ENCODE assay signal across 25 mouse cellular contexts in the genomic region with DNA sequence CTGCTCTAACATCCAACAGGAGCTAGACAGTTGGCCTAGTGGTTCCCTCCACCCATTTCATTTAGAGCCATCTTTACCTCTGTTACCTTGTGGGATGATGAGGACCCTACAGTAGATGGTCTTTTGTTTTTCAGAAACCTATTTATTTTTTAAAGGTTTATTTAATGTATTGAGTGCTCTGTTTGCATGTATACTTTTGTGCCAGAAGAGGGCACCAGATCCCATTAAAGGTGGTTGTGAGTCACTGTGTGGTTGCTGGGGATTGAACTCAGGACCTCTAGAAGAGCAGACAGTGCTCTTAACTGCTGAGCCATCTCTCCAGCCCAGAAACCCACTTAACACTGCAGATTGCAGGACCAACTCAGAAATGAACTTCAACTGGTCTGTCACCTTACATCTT. TPM values are rescaled to one million over a fixed set of nuclear protein-coding genes. Genes with fewer than 3 reads are reported as not detected.
DNase-seq lines count a peak whose midpoint lies in the region; ATAC-seq and TF ChIP-seq lines count a peak whose summit lies in the region.
"Had no signal": no experiment of that assay in that cellular context is flagged by ENCODE, and none has a peak within 500 bp of the region (broad histone marks: within the 10 kb centered on the region; RNA-seq: fewer than 3 reads in every experiment).

No protein-coding gene starts in this region.

- no peak overlapping the region for H3K9ac ChIP-seq in intestine, postnatal 0 days (ENCODE audit: low read depth, low read length)
- H3K9ac ChIP-seq in intestine, embryonic 15.5 days: no peak overlapping the region
- no peak overlapping the region for H3K9ac ChIP-seq in midbrain, postnatal 0 days (replicated peaks; ENCODE audit: low read length, poor library complexity, severe bottlenecking)
- no peak overlapping the region for H3K9ac ChIP-seq in midbrain, embryonic 11.5 days (ENCODE audit: low read length)
- H3K9ac ChIP-seq in stomach, postnatal 0 days (ENCODE audit: low read length): no peak overlapping the region
- no peak overlapping the region for H3K9ac ChIP-seq in midbrain, embryonic 13.5 days (replicated peaks)
- H3K9ac ChIP-seq: forebrain, embryonic 12.5 days; liver, embryonic 12.5 days; lung, embryonic 15.5 days; midbrain, embryonic 12.5 days; neural tube, embryonic 13.5 days had no signal

- H3K4me1 ChIP-seq in intestine, postnatal 0 days (replicated peaks; ENCODE audit: control insufficient read depth, insufficient read depth, low read length): no peaks in the 10 kb centered on the region
- H3K4me1 ChIP-seq in intestine, embryonic 15.5 days (replicated peaks): no peaks in the 10 kb centered on the region
- no peaks in the 10 kb centered on the region for H3K4me1 ChIP-seq in midbrain, postnatal 0 days (ENCODE audit: insufficient read depth, low read length)
- no peaks in the 10 kb centered on the region for H3K4me1 ChIP-seq in midbrain, embryonic 11.5 days (ENCODE audit: control insufficient read depth, insufficient read depth, low read length)
- no peaks in the 10 kb centered on the region for H3K4me1 ChIP-seq in stomach, postnatal 0 days (replicated peaks; ENCODE audit: control insufficient read depth, insufficient read depth)
- H3K4me1 ChIP-seq in midbrain, embryonic 13.5 days (replicated peaks): no peaks in the 10 kb centered on the region
- H3K4me1 ChIP-seq: embryonic facial prominence, embryonic 10.5 days; forebrain, embryonic 12.5 days; hindbrain, embryonic 10.5 days; limb, embryonic 10.5 days; liver, embryonic 12.5 days; lung, embryonic 15.5 days; midbrain, embryonic 12.5 days; neural tube, embryonic 13.5 days had no signal

- H3K4me3 ChIP-seq in intestine, postnatal 0 days (ENCODE audit: low read depth, low read length): no peak overlapping the region
- no peak overlapping the region for H3K4me3 ChIP-seq in intestine, embryonic 15.5 days (replicated peaks)
- H3K4me3 ChIP-seq in midbrain, postnatal 0 days (ENCODE audit: low read depth, low read length): no peak overlapping the region
- no peak overlapping the region for H3K4me3 ChIP-seq in midbrain, embryonic 11.5 days (ENCODE audit: low read depth, low read length)
- H3K4me3 ChIP-seq in stomach, postnatal 0 days (ENCODE audit: low read depth, low read length): no peak overlapping the region
- no peak overlapping the region for H3K4me3 ChIP-seq in midbrain, embryonic 13.5 days (replicated peaks)
- H3K4me3 ChIP-seq: embryonic facial prominence, embryonic 10.5 days; forebrain, embryonic 12.5 days; hindbrain, embryonic 10.5 days; limb, embryonic 10.5 days; liver, embryonic 12.5 days; lung, embryonic 15.5 days; midbrain, embryonic 12.5 days; neural tube, embryonic 13.5 days had no signal

- no peak overlapping the region for H3K4me2 ChIP-seq in intestine, postnatal 0 days (replicated peaks; ENCODE audit: low read depth)
- no peak overlapping the region for H3K4me2 ChIP-seq in intestine, embryonic 15.5 days (replicated peaks)
- no peak overlapping the region for H3K4me2 ChIP-seq in midbrain, postnatal 0 days (ENCODE audit: low read depth, low read length, poor library complexity, severe bottlenecking)
- no peak overlapping the region for H3K4me2 ChIP-seq in midbrain, embryonic 11.5 days
- no peak overlapping the region for H3K4me2 ChIP-seq in stomach, postnatal 0 days (replicated peaks; ENCODE audit: low read depth)
- H3K4me2 ChIP-seq in midbrain, embryonic 13.5 days (replicated peaks): no peak overlapping the region
- H3K4me2 ChIP-seq: forebrain, embryonic 12.5 days; liver, embryonic 12.5 days; lung, embryonic 15.5 days; midbrain, embryonic 12.5 days; neural tube, embryonic 13.5 days had no signal

- DNase-seq in midbrain, postnatal 0 days (ENCODE audit: low spot score): no peak
- DNase-seq in midbrain, embryonic 11.5 days (ENCODE audit: low spot score, missing footprints): no peak
- peak; percentile 33 for DNase-seq in NIH3T3 (ENCODE audit: low read depth)
- DNase-seq in stomach, postnatal 0 days (ENCODE audit: low spot score): no peak
- DNase-seq: adrenal gland, adult 8-10 months; cerebellum, adult 9-10 months; gastrocnemius, postnatal 25 days; kidney, adult 8-10 months; kidney, postnatal 4 days; right cerebral cortex, adult 18-20 months; thymus, postnatal 25 days had no signal

- H3K27me3 ChIP-seq in intestine, postnatal 0 days (replicated peaks; ENCODE audit: control insufficient read depth, insufficient read depth, low read length): no peaks in the 10 kb centered on the region
- H3K27me3 ChIP-seq in intestine, embryonic 15.5 days (replicated peaks): no peaks in the 10 kb centered on the region
- H3K27me3 ChIP-seq in midbrain, postnatal 0 days (ENCODE audit: insufficient read depth, low read length): no peaks in the 10 kb centered on the region
- no peaks in the 10 kb centered on the region for H3K27me3 ChIP-seq in midbrain, embryonic 11.5 days (ENCODE audit: control insufficient read depth, insufficient read depth, low read length)
- H3K27me3 ChIP-seq in stomach, postnatal 0 days (ENCODE audit: control insufficient read depth, insufficient read depth, low read length): no peaks in the 10 kb centered on the region
- H3K27me3 ChIP-seq in midbrain, embryonic 13.5 days: no peaks in the 10 kb centered on the region
- H3K27me3 ChIP-seq: forebrain, embryonic 12.5 days; liver, embryonic 12.5 days; lung, embryonic 15.5 days; midbrain, embryonic 12.5 days; neural tube, embryonic 13.5 days had no signal

- H3K36me3 ChIP-seq in intestine, postnatal 0 days (ENCODE audit: control insufficient read depth, insufficient read depth): peaks cover 55% of the 10 kb centered on the region
- H3K36me3 ChIP-seq in intestine, embryonic 15.5 days: peaks cover 23% of the 10 kb centered on the region
- H3K36me3 ChIP-seq in midbrain, postnatal 0 days (ENCODE audit: insufficient read depth, low read length): peaks cover 32% of the 10 kb centered on the region
- H3K36me3 ChIP-seq in midbrain, embryonic 11.5 days (ENCODE audit: control insufficient read depth, insufficient read depth, low read length): peaks cover 25% of the 10 kb centered on the region; the same call in 1 of the 2 replicates
- H3K36me3 ChIP-seq in stomach, postnatal 0 days (ENCODE audit: control insufficient read depth, insufficient read depth, low read length): peaks cover 21% of the 10 kb centered on the region
- peaks cover 81% of the 10 kb centered on the region for H3K36me3 ChIP-seq in midbrain, embryonic 13.5 days

- TF ChIP-seq EP300 in stomach, postnatal 0 days (optimal IDR thresholded peaks at IDR 0.05): no peak

- H3K27ac ChIP-seq in intestine, postnatal 0 days (ENCODE audit: low read depth, low read length): no peak overlapping the region
- no peak overlapping the region for H3K27ac ChIP-seq in intestine, embryonic 15.5 days
- no peak overlapping the region for H3K27ac ChIP-seq in midbrain, postnatal 0 days (ENCODE audit: low read depth, low read length)
- H3K27ac ChIP-seq in midbrain, embryonic 11.5 days (ENCODE audit: low read depth, low read length): no peak overlapping the region
- no peak overlapping the region for H3K27ac ChIP-seq in stomach, postnatal 0 days (replicated peaks)
- H3K27ac ChIP-seq in midbrain, embryonic 13.5 days: no peak overlapping the region
- H3K27ac ChIP-seq: embryonic facial prominence, embryonic 10.5 days; forebrain, embryonic 12.5 days; hindbrain, embryonic 10.5 days; limb, embryonic 10.5 days; liver, embryonic 12.5 days; lung, embryonic 15.5 days; midbrain, embryonic 12.5 days; neural tube, embryonic 13.5 days had no signal

- ATAC-seq in intestine, postnatal 0 days: no peak
- no peak for ATAC-seq in intestine, embryonic 15.5 days
- ATAC-seq in midbrain, postnatal 0 days (ENCODE audit: low FRiP score): no peak
- ATAC-seq in midbrain, embryonic 11.5 days (ENCODE audit: low FRiP score): no peak
- no peak for ATAC-seq in stomach, postnatal 0 days (ENCODE audit: low FRiP score, low TSS enrichment)
- no peak for ATAC-seq in erythroblast, adult 5-6 weeks (replicated peaks; ENCODE audit: low FRiP score, poor library complexity, severe bottlenecking)
- ATAC-seq in midbrain, embryonic 13.5 days: no peak
- ATAC-seq: liver, embryonic 12.5 days had no signal

- no peaks in the 10 kb centered on the region for H3K9me3 ChIP-seq in intestine, postnatal 0 days (ENCODE audit: control insufficient read depth)
- H3K9me3 ChIP-seq in intestine, embryonic 15.5 days: no peaks in the 10 kb centered on the region
- H3K9me3 ChIP-seq in midbrain, postnatal 0 days (ENCODE audit: low read length): no peaks in the 10 kb centered on the region
- H3K9me3 ChIP-seq in midbrain, embryonic 11.5 days (ENCODE audit: control insufficient read depth, low read length): no peaks in the 10 kb centered on the region
- H3K9me3 ChIP-seq in stomach, postnatal 0 days (ENCODE audit: control insufficient read depth, low read length): no peaks in the 10 kb centered on the region
- no peaks in the 10 kb centered on the region for H3K9me3 ChIP-seq in midbrain, embryonic 13.5 days
- H3K9me3 ChIP-seq: embryonic facial prominence, embryonic 10.5 days; forebrain, embryonic 12.5 days; hindbrain, embryonic 10.5 days; limb, embryonic 10.5 days; liver, embryonic 12.5 days; lung, embryonic 15.5 days; midbrain, embryonic 12.5 days; neural tube, embryonic 13.5 days had no signal

- TF ChIP-seq CTCF in intestine, postnatal 0 days (IDR thresholded peaks at IDR 0.05; ENCODE audit: low read depth): peak; percentile 29; the same call in 1 of the 2 replicates
- peak; percentile 21 for TF ChIP-seq CTCF in midbrain, postnatal 0 days (IDR thresholded peaks at IDR 0.05)
- peak; percentile 36 for TF ChIP-seq CTCF in stomach, postnatal 0 days (IDR thresholded peaks at IDR 0.05; ENCODE audit: low read depth)

RNA-seq across cellular contexts. Expression of a gene that starts 14.3 kb away (rescaled TPM):
- 31.5 and 37.2 TPM in 2 replicates for polyA plus RNA-seq in intestine, postnatal 0 days (2015; fragmentation: Nextera tagmentation; extraction: Ambion mirVana)
- polyA plus RNA-seq in intestine, embryonic 15.5 days (2015; fragmentation: Nextera tagmentation; extraction: Ambion mirVana): 31.9 and 32.2 TPM in 2 replicates
- 39.0 and 42.5 TPM in 2 replicates for total RNA-seq in midbrain, postnatal 0 days (2014; rRNA removed)
- 29.4 and 30.5 TPM in 2 replicates for polyA plus RNA-seq in midbrain, postnatal 0 days (2015; fragmentation: Nextera tagmentation; extraction: Ambion mirVana)
- 44.2 and 46.3 TPM in 2 replicates for polyA plus RNA-seq in midbrain, embryonic 11.5 days (2014; fragmentation: Nextera tagmentation; extraction: Ambion mirVana)
- polyA plus RNA-seq in stomach, postnatal 0 days (2015; fragmentation: Nextera tagmentation; extraction: Ambion mirVana): 20.3 and 20.6 TPM in 2 replicates
- total RNA-seq in erythroblast, adult 5-6 weeks (2015; ENCODE audit: low replicate concordance): 19.0 and 35.0 TPM in 2 replicates
- total RNA-seq in erythroblast, adult 5-6 weeks (2017; ENCODE audit: low replicate concordance): 25.5 and 42.9 TPM in 2 replicates
- polyA plus RNA-seq in midbrain, embryonic 13.5 days (2015; fragmentation: Nextera tagmentation; extraction: Ambion mirVana): 40.4 and 45.0 TPM in 2 replicates

RNA-seq across cellular contexts. Expression of a gene that starts 30.2 kb away (rescaled TPM):
- not detected in 2 replicates for polyA plus RNA-seq in intestine, postnatal 0 days (2015; fragmentation: Nextera tagmentation; extraction: Ambion mirVana)
- 0.14 TPM in 1 of 2 replicates, not detected in the other for polyA plus RNA-seq in intestine, embryonic 15.5 days (2015; fragmentation: Nextera tagmentation; extraction: Ambion mirVana)
- 10.3 and 23.4 TPM in 2 replicates for total RNA-seq in midbrain, postnatal 0 days (2014; rRNA removed)
- polyA plus RNA-seq in midbrain, postnatal 0 days (2015; fragmentation: Nextera tagmentation; extraction: Ambion mirVana): 7.9 and 9.1 TPM in 2 replicates
- 0.07 and 0.08 TPM in 2 replicates for polyA plus RNA-seq in midbrain, embryonic 11.5 days (2014; fragmentation: Nextera tagmentation; extraction: Ambion mirVana)
- 0.11 TPM in 1 of 2 replicates, not detected in the other for polyA plus RNA-seq in stomach, postnatal 0 days (2015; fragmentation: Nextera tagmentation; extraction: Ambion mirVana)
- total RNA-seq in erythroblast, adult 5-6 weeks (2015; ENCODE audit: low replicate concordance): 0.42 TPM in 1 of 2 replicates, not detected in the other
- 0.51 and 2.1 TPM in 2 replicates for total RNA-seq in erythroblast, adult 5-6 weeks (2017; ENCODE audit: low replicate concordance)
- 0.58 and 0.71 TPM in 2 replicates for polyA plus RNA-seq in midbrain, embryonic 13.5 days (2015; fragmentation: Nextera tagmentation; extraction: Ambion mirVana)
- total RNA-seq: gastrocnemius, postnatal 25 days had no signal
- polyA plus RNA-seq: heart, postnatal 0 days; lung, embryonic 15.5 days had no signal

RNA-seq across cellular contexts. Expression of a gene that starts 55.0 kb away (rescaled TPM):
- 7.3 and 8.3 TPM in 2 replicates for polyA plus RNA-seq in intestine, postnatal 0 days (2015; fragmentation: Nextera tagmentation; extraction: Ambion mirVana)
- polyA plus RNA-seq in intestine, embryonic 15.5 days (2015; fragmentation: Nextera tagmentation; extraction: Ambion mirVana): 13.6 and 15.3 TPM in 2 replicates
- total RNA-seq in midbrain, postnatal 0 days (2014; rRNA removed): 22.1 and 28.1 TPM in 2 replicates
- 9.0 and 10.0 TPM in 2 replicates for polyA plus RNA-seq in midbrain, postnatal 0 days (2015; fragmentation: Nextera tagmentation; extraction: Ambion mirVana)
- 20.1 and 22.8 TPM in 2 replicates for polyA plus RNA-seq in midbrain, embryonic 11.5 days (2014; fragmentation: Nextera tagmentation; extraction: Ambion mirVana)
- polyA plus RNA-seq in stomach, postnatal 0 days (2015; fragmentation: Nextera tagmentation; extraction: Ambion mirVana): 6.5 and 6.6 TPM in 2 replicates
- total RNA-seq in erythroblast, adult 5-6 weeks (2015; ENCODE audit: low replicate concordance): 12.1 and 19.2 TPM in 2 replicates
- 14.3 and 16.0 TPM in 2 replicates for total RNA-seq in erythroblast, adult 5-6 weeks (2017; ENCODE audit: low replicate concordance)
- polyA plus RNA-seq in midbrain, embryonic 13.5 days (2015; fragmentation: Nextera tagmentation; extraction: Ambion mirVana): 19.4 and 21.4 TPM in 2 replicates

RNA-seq across cellular contexts. Expression of a gene that starts 56.7 kb away (rescaled TPM):
- 0.78 and 0.95 TPM in 2 replicates for polyA plus RNA-seq in intestine, postnatal 0 days (2015; fragmentation: Nextera tagmentation; extraction: Ambion mirVana)
- polyA plus RNA-seq in intestine, embryonic 15.5 days (2015; fragmentation: Nextera tagmentation; extraction: Ambion mirVana): 1.7 and 2.3 TPM in 2 replicates
- 81.3 and 92.6 TPM in 2 replicates for total RNA-seq in midbrain, postnatal 0 days (2014; rRNA removed)
- polyA plus RNA-seq in midbrain, postnatal 0 days (2015; fragmentation: Nextera tagmentation; extraction: Ambion mirVana): 56.6 and 66.1 TPM in 2 replicates
- 7.6 TPM in 2 replicates for polyA plus RNA-seq in midbrain, embryonic 11.5 days (2014; fragmentation: Nextera tagmentation; extraction: Ambion mirVana)
- 0.84 and 0.93 TPM in 2 replicates for polyA plus RNA-seq in stomach, postnatal 0 days (2015; fragmentation: Nextera tagmentation; extraction: Ambion mirVana)
- not detected in 2 replicates for total RNA-seq in erythroblast, adult 5-6 weeks (2015; ENCODE audit: low replicate concordance)
- total RNA-seq in erythroblast, adult 5-6 weeks (2017; ENCODE audit: low replicate concordance): not detected in 2 replicates
- 55.0 and 55.5 TPM in 2 replicates for polyA plus RNA-seq in midbrain, embryonic 13.5 days (2015; fragmentation: Nextera tagmentation; extraction: Ambion mirVana)
- total RNA-seq: common myeloid progenitor, adult 5-6 weeks had no signal
